Mouse (Mus musculus) A20 (cell line): ENCODE results near the gene Map3k4.

Source experiments
- DNase-seq: peaks from one replicate; pipeline ENCODE4 v3.0.0-alpha.2; 2011; ENCODE audit warnings: low read depth, low spot score

Map3k4 gene

DNA sequence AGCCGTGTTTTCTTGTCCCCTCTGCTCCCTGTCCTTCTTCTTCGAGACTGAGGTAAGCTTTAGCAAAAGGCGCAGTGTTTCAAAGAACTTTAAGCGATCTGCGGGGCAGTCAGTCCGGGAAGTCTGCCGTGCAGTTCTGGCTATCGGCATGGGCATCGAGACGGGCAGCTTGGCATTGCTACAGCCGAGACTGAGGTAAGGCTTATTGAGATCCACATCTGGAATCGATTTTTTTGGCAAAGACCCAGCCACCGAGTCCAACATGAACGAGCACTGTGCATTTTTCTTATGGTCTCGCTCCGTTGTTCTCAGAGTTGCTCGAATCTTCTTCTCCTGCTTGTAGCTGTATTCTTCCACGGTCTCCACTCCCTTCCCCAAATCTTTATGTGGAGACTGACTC lies 46.8 kb downstream of the Map3k4 start:
- no peak for DNase-seq

- peak; percentile 86 for DNase-seq
These were observed 50.1 kb downstream of the Map3k4 start for GRCm38 (mm10) chr17:12268538-12268937.

GRCm38 (mm10) chr17:12268091-12268490 lies 50.5 kb downstream of the Map3k4 start:
- DNase-seq = no peak

DNA sequence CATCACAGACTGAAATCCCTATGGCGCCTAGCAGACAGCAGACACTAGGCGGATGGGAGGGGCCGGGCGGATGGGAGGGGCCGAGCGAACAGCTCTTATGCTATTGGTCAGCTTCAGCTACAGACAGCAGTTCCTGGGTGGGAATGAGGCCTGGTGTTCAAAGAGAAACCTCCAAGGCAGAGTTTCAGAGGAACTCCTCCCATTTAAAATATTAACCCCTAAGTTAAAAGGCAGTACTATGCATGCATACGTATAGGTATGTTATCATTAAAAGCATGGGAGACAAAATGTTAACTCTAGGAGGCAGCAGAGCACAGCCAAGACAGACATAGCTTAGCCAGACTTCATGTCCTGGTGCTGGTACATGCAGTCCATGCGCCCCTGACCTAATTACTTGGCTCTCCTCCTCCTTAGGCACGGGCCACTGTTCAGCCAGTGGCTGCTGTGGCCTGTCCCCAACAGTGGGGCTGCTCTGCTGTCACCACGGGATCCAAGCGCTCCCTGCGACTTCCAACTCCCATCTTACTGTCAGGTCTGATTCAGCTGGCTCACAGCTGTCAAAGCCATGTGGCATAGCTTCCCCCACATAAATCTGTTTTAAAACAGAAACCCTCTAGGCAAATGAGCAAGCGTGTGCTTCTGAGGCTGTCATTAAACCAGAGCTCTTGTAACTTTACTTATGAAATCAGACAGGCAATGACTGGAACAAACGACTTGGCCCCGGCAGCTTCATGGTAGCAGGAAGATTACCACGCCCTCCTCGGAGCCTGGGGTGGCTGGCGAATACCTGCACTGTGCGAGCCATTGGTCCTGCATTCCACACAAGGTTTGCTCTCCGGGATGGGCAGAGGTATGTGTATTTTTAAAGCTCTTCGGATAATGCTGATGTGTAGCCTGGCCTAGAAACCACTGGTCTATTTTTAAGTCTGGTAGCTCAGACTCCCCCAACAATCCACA lies 52.3 kb downstream of the Map3k4 start:
- DNase-seq = peak; percentile 89

- DNase-seq = no peak
These were observed 54.3 kb downstream of the Map3k4 start for GRCm38 (mm10) chr17:12264293-12264692.

GRCm38 (mm10) chr17:12263787-12264186 lies 54.8 kb downstream of the Map3k4 start:
- no peak for DNase-seq

GRCm38 (mm10) chr17:12262851-12263250 lies 55.7 kb downstream of the Map3k4 start:
- DNase-seq = peak; percentile 30

GRCm38 (mm10) chr17:12261887-12262286 lies 56.7 kb downstream of the Map3k4 start:
- peak; percentile 84 for DNase-seq

DNA sequence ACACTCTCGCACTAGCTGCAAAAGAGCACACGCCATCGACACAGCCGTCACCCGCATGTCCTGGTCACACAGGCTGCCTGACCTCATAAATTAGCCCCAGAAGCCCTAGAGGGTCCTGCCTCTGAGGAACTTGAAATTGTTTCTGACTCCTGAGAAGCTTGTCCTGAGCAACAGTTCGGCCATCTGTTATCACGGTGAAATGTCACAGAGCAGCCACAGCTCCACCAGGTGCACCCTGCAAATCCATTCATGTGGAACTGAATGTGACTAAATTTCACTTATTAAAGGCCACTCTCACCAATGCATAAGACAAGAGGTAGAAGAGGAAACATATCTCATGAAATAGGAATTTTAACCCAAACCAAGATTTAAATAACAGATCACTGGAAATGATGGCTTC lies 57.2 kb downstream of the Map3k4 start:
- peak; percentile 85 for DNase-seq

- no peak for DNase-seq
These were observed 58.6 kb downstream of the Map3k4 start for GRCm38 (mm10) chr17:12259957-12260356.

DNA sequence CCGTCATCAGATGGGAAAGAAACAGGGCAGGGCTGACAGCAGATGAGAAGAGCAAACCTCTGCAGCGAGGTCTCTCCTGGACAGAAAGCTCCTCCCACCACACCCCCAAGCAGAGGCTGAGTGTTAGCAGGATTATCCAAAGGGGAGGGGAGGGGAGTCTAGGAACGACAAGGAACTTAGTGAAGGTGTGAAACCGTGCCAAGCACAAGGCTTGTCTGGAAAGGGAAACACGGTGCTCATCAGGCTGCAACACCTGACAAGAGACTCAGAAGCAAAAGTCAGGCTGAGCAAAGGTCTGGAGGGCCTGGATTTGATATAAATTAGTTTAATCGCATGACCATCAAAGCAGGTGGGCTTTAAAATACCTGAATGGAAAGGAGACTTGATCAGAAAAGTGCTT lies 60.1 kb downstream of the Map3k4 start:
- no peak for DNase-seq

DNA sequence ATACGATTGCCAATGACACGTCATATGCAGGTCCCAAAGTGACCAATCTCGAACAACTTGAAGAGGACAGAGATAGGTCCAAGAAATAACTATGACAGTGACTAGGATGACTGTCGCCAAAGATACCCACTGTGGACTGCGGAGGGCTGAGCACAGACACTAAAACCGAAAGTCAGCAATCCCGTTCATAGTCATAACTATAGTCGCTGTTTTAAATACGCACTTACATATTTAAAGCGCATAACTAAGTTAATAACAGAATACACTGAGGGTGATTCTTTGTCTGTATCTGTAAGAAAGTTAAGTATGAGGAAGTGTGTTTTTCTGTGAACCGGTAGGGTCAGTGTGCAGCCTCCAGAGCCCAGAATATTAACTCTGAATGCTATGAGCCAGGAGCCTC lies 62.5 kb downstream of the Map3k4 start:
- no peak for DNase-seq

DNA sequence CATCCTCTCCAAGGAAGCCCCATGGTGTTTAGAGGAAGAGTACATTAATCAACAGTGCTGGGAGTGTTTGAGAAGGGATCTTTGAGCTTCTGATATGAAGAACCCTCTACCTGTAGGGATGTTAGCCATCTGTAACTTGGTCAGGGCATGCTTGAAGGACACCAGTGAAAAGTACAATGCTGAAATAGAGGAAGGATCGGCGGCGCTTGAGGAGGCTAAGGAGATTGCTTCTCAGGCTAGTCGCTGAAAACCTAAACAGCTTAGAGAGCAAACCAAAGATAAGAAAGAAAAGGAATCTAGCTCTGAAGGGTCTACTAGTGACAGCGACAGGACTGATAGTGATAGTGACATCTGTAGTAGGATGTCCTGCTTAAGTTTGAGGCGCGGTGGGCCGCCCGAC lies 68.0 kb downstream of the Map3k4 start:
- no peak for DNase-seq

DNA sequence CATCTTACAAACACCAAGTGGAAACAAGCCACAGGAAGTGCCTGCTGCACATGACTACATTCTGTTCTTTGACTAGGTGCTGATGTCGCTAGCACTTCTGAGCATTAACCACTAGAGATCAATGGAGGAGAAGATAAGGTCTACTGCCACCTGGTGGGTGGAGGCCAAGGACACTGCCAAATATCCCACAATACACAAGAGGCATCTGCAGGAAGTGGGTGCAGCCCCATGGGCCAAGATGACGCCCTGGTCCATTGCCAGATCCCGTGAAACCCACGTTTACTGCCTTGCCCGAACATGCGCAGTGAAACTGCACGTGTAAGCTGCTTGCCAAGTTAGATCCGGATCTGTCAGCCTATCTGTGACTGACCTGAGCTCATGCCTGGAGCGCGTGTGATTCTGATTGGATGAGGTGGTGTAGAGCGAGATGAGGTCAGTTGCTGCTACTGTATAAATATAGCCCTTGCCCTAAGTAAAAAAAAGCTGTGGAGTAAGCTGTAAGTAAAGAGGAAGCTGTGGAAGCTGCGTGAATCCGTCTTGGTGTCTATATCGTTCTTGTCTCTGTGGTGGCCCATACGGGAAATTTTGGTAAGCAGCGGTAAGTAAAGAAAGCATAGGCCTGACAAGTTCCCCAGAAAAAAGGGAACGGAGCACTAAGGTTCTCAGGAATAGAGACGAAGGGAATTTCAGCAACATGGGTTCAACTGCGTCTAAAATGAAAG lies 68.7 kb downstream of the Map3k4 start:
- peak; percentile 40 for DNase-seq

- DNase-seq = no peak
These were observed 77.9 kb downstream of the Map3k4 start for GRCm38 (mm10) chr17:12240701-12241100.

DNA sequence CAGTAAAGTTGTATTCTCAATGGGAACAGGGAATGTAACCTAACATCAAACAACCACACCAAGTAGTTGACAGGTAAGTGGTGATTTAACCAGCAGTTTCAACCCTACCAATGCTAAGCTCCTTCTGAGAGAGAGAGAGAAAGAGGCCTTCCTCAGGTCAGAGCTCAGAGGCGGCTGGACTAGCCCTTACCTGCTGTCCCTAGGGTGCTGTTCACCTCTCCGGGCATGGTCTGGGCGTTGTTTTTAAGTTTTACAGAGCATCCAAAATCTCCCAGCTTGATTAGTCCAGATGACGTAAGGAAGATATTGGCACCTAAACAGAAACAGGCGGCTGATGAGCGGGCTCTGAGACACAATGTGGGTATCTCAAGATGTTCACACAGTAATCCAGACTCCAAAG lies 85.9 kb downstream of the Map3k4 start:
- no peak for DNase-seq

DNA sequence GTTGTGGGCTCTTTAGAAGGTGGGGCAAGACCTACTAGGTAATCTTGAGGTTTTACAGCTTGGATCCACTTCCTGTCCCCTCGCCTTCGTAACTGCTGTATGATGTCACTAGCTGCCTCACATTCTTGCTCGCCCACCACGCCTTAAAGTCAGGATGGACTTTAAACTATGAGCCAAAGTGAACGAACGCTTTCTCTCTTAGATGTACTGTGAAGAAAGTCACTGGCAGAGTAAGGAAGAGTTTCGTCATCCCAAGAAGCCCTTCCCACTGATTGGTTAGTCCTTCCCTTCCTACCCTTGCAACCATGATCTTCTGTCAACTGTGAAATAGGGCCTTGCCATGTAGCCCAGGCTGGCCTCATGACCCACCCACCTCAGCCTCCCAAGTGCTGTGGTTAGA lies 87.5 kb downstream of the Map3k4 start:
- DNase-seq = no peak

- DNase-seq = peak; percentile 18
These were observed 88.4 kb downstream of the Map3k4 start for GRCm38 (mm10) chr17:12230167-12230566.

GRCm38 (mm10) chr17:12229756-12230155 lies 88.8 kb downstream of the Map3k4 start:
- DNase-seq = no peak

- no peak for DNase-seq
These were observed 90.1 kb downstream of the Map3k4 start for GRCm38 (mm10) chr17:12228471-12228870.

- no peak for DNase-seq
These were observed 90.6 kb downstream of the Map3k4 start for GRCm38 (mm10) chr17:12228001-12228400.

- peak; percentile 68 for DNase-seq
These were observed 92.0 kb downstream of the Map3k4 start for GRCm38 (mm10) chr17:12226551-12226950.

DNA sequence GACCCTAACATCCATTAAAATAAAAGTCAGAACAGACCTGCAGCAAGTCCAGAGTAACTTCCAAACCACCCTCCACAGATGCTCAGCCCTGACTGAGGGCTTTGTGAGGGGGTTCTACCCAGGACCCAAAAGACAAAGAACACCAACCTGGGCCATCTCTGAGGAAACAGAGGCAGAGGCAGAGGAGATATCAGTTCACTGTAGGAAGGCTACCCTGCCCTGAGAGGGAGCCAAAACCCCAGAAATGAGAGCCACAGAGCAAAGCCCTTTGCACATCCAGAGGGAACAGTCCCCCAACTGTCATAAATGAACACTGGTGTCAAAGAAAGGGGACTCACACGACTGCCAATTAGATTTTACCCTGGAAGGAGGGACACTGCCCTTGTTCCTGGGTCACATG lies 93.4 kb downstream of the Map3k4 start:
- DNase-seq = peak; percentile 21
